Mouse (Mus musculus): Measurements from ENCODE around the gene Alg11.

Alg11 gene

GRCm38 (mm10) chr8:22060446-22060889, at the start of gene Alg11:
TSS of gene Alg11 (plus strand) at chr8:22060721.
- in situ Hi-C loops (cut with MboI, MseI): loop anchor here in 1 of 2 experiments (10.0 kb wide), 1 partner anchor 324 kb away; no protein-coding TSS in a partner anchor

- in situ Hi-C loops (cut with MboI, MseI): loop anchor here in 1 of 2 experiments (10.0 kb wide), 1 partner anchor 1128 kb away; no protein-coding TSS in a partner anchor
Measured at GRCm38 (mm10) chr8:22013034-22013707, 47.4 kb upstream of the Alg11 start.

GRCm38 (mm10) chr8:22017731-22018130, 42.8 kb upstream of the Alg11 start:
- in situ Hi-C loops (cut with MboI, MseI): loop anchor here in 1 of 2 experiments (10.0 kb wide), 1 partner anchor 1133 kb away; no protein-coding TSS in a partner anchor

- in situ Hi-C loops (cut with MboI, MseI): loop anchor here in 1 of 2 experiments (10.0 kb wide), 1 partner anchor 1135 kb away; no protein-coding TSS in a partner anchor
Measured at GRCm38 (mm10) chr8:22019498-22019897, 41.0 kb upstream of the Alg11 start.

- in situ Hi-C loops (cut with MboI, MseI): no loop called here
Measured at GRCm38 (mm10) chr8:22022244-22022643, 38.3 kb upstream of the Alg11 start.

- in situ Hi-C loops (cut with MboI, MseI): no loop called here
Measured at GRCm38 (mm10) chr8:22025241-22025640, 35.3 kb upstream of the Alg11 start.

- in situ Hi-C loops (cut with MboI, MseI): no loop called here
Measured at GRCm38 (mm10) chr8:22028973-22029372, 31.5 kb upstream of the Alg11 start.

- in situ Hi-C loops (cut with MboI, MseI): no loop called here
Measured at GRCm38 (mm10) chr8:22030990-22031389, 29.5 kb upstream of the Alg11 start.

GRCm38 (mm10) chr8:22036137-22036536, 24.4 kb upstream of the Alg11 start:
- in situ Hi-C loops (cut with MboI, MseI): no loop called here

- in situ Hi-C loops (cut with MboI, MseI): no loop called here
Measured at GRCm38 (mm10) chr8:22037022-22037421, 23.5 kb upstream of the Alg11 start.

- in situ Hi-C loops (cut with MboI, MseI): loop anchor here in 1 of 2 experiments (5.0 kb wide), 1 partner anchor 37 kb away; no protein-coding TSS in a partner anchor
Measured at GRCm38 (mm10) chr8:22039468-22040152, 20.9 kb upstream of the Alg11 start.

- in situ Hi-C loops (cut with MboI, MseI): loop anchor here in 1 of 2 experiments (5.0 kb wide), 1 partner anchor 38 kb away; no protein-coding TSS in a partner anchor
Measured at GRCm38 (mm10) chr8:22040153-22040509, 20.4 kb upstream of the Alg11 start.

GRCm38 (mm10) chr8:22042515-22042914, 18.0 kb upstream of the Alg11 start:
- in situ Hi-C loops (cut with MboI, MseI): loop anchor here in 1 of 2 experiments (5.0 kb wide), 1 partner anchor 40 kb away; no protein-coding TSS in a partner anchor

- in situ Hi-C loops (cut with MboI, MseI): loop anchor here in 1 of 2 experiments (5.0 kb wide), 1 partner anchor 41 kb away; no protein-coding TSS in a partner anchor
Measured at GRCm38 (mm10) chr8:22043706-22044105, 16.8 kb upstream of the Alg11 start.

- in situ Hi-C loops (cut with MboI, MseI): no loop called here
Measured at GRCm38 (mm10) chr8:22047699-22048464, 12.6 kb upstream of the Alg11 start.

GRCm38 (mm10) chr8:22054674-22055491, 5.6 kb upstream of the Alg11 start:
- in situ Hi-C loops (cut with MboI, MseI): loop anchor here (5.0 to 10.0 kb wide), 2 partner anchors 72 to 330 kb away; partner anchors contain the start of gene Nek5 (in 1 of the 2)

GRCm38 (mm10) chr8:22055492-22055877, 5.0 kb upstream of the Alg11 start:
- in situ Hi-C loops (cut with MboI, MseI): loop anchor here (5.0 to 10.0 kb wide), 2 partner anchors 72 to 329 kb away; partner anchors contain the start of gene Nek5 (in 1 of the 2)

- in situ Hi-C loops (cut with MboI, MseI): loop anchor here (5.0 to 10.0 kb wide), 2 partner anchors 70 to 328 kb away; partner anchors contain the start of gene Nek5 (in 1 of the 2)
Measured at GRCm38 (mm10) chr8:22056850-22057249, 3.7 kb upstream of the Alg11 start.

GRCm38 (mm10) chr8:22058368-22058767, 2.2 kb upstream of the Alg11 start:
- in situ Hi-C loops (cut with MboI, MseI): loop anchor here (5.0 to 10.0 kb wide), 2 partner anchors 69 to 326 kb away; partner anchors contain the start of gene Nek5 (in 1 of the 2)

GRCm38 (mm10) chr8:22059153-22059738, 1.3 kb upstream of the Alg11 start:
- in situ Hi-C loops (cut with MboI, MseI): loop anchor here (5.0 to 10.0 kb wide), 2 partner anchors 68 to 326 kb away; partner anchors contain the start of gene Nek5 (in 1 of the 2)
